Mouse (Mus musculus) lung, embryonic 16.5 days (tissue): ENCODE measurements around the gene Nfam1. TPM values are rescaled to one million over a fixed set of nuclear protein-coding genes. Genes with fewer than 3 reads are reported as not detected.

Source experiments
- ATAC-seq: fragments of 200-750 bp; cut with Nextera tagmentation; 2 replicates; pipeline ENCODE4 v1.8.0; 2017; ENCODE audit warnings: low read depth, mild to moderate bottlenecking, moderate library complexity
- H3K27ac ChIP-seq: fragments of 300-500 bp; sonication (generic); 2 replicates; pipeline ENCODE4 v1.5.1; 2014; ENCODE audit warnings: mild to moderate bottlenecking, control low read depth, low read length
- H3K27me3 ChIP-seq: fragments of 300-500 bp; sonication (generic); 2 replicates; pipeline ENCODE4 v1.6.1; 2014; ENCODE audit warnings: low read depth, low read length, mixed read lengths; ENCODE audit not compliant: control insufficient read depth, insufficient read depth
- H3K36me3 ChIP-seq: fragments of 300-500 bp; sonication (generic); 2 replicates; pipeline ENCODE4 v1.6.1; 2014; ENCODE audit warnings: low read length; ENCODE audit not compliant: control insufficient read depth, insufficient read depth
- H3K4me1 ChIP-seq: fragments of 300-500 bp; sonication (generic); replicated peaks from 2 replicates; pipeline ENCODE4 v1.6.1; 2014; ENCODE audit warnings: low read length, mixed read lengths; ENCODE audit not compliant: control insufficient read depth, insufficient read depth
- H3K4me2 ChIP-seq: fragments of 300-500 bp; sonication (generic); 2 replicates; pipeline ENCODE4 v1.6.1; 2014; ENCODE audit warnings: low read depth, low read length, control low read depth
- H3K4me3 ChIP-seq: fragments of 300-500 bp; sonication (generic); 2 replicates; pipeline ENCODE4 v1.5.1; 2014; ENCODE audit warnings: mild to moderate bottlenecking, low read length, control low read depth
- H3K9ac ChIP-seq: fragments of 300-500 bp; sonication (generic); 2 replicates; pipeline ENCODE4 v1.6.1; 2014; ENCODE audit warnings: low read length, control low read depth
- H3K9me3 ChIP-seq: fragments of 300-500 bp; sonication (generic); 2 replicates; pipeline ENCODE4 v1.6.1; 2016; ENCODE audit warnings: low read length; ENCODE audit not compliant: control insufficient read depth
- WGBS: fragments of 180-500 bp; shearing (Covaris S2); extraction: QIAGEN DNeasy Blood & Tissue Kit; methylation state at CpG from one replicate; pipeline ENCODE4 v1.1.7; 2014; 5-methylcytosine and 5-hydroxymethylcytosine counted together
- polyA plus RNA-seq: library from polyadenylated mRNA; unstranded; fragments of >200 nt; fragmentation: Nextera tagmentation; extraction: Ambion mirVana; gene quantifications from 2 replicates; pipeline ENCODE4 v1.2.1, GENCODE M21; 2015

Gene Nfam1
- polyA plus RNA-seq, 1 experiment from 2014 or later: 4.3 TPM

DNA sequence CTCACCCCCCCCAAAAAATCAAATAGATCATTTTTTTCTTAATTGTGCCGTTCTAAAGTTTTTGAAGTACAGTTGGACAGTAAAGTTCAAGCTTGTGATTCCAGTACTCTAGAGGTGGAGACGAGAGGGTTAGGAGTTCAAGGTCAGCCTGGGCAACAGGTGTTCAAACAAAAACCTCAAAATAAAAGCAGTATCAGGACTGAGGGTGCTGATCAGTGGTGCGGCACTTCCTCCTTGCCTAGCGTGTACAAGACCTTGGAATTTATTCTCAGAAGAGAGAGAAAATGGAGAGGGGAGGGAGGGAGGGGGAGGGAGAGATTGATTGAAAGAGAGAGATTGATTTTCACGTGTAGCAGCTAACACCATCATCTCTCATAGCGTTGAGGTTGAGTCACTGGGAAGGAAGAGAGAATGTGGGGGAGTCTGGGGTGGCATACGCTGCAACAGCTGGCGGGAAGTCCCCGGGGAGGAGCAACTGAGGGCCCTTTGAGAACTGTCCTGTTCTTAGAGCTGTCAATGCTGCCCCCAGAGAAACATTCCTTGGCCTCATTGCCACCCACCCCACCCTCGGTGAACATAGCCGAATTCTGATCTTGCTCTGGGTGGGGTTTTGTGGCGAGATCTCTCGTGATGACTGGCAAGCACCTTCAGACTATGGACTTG lies 24.2 kb downstream of the Nfam1 start:
- Histone ChIP-seq H3K4me3 (no peak overlapping the region), H3K4me2 (no peak overlapping the region), H3K27ac (no peak overlapping the region), H3K27me3 (no peaks in the 10 kb centered on the region), H3K4me1 (peaks cover 12% of the 10 kb centered on the region), H3K9ac (no peak overlapping the region), H3K9me3 (no peaks in the 10 kb centered on the region), H3K36me3 (no peaks in the 10 kb centered on the region)
- no peak for ATAC-seq
- 57% methylated on average over 13 of the region's 13 CpGs for WGBS

DNA sequence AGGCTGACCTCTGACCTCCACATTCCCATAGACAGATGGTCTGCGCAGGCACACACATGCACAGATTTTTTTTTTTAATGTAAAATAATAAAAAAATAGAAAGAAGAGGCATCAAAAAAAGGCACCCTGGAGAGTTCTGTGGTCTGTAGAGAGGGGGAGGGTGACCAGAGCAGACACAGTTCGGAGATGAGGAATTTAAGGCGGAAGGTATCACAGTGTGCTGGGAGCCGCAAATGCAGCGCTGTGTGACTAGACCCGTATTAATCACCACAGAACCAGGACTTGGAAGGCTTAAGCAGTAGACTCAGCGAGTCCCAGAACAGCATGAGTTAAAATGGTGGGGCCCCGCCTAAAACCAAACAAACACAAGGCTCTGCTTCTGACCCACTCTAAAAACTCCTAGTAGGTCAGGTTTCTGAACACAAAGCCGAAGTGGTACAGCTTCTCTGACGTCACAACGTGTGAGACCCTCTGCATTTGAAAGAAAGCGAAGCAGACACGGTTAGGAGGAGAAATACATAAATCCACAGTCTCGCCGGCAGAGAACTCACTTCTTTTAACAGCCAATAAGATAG lies 25.7 kb downstream of the Nfam1 start:
- H3K9me3 ChIP-seq: no peaks in the 10 kb centered on the region
- no peak overlapping the region for H3K9ac ChIP-seq
- H3K4me3 ChIP-seq: no peak overlapping the region
- no peak overlapping the region; the same call in 1 of the 2 replicates for H3K4me2 ChIP-seq
- no peaks in the 10 kb centered on the region for H3K27me3 ChIP-seq
- H3K27ac ChIP-seq: no peak overlapping the region
- WGBS: 23% methylated on average over 15 of the region's 15 CpGs
- no peak for ATAC-seq
- H3K36me3 ChIP-seq: no peaks in the 10 kb centered on the region
- peaks cover 12% of the 10 kb centered on the region for H3K4me1 ChIP-seq

DNA sequence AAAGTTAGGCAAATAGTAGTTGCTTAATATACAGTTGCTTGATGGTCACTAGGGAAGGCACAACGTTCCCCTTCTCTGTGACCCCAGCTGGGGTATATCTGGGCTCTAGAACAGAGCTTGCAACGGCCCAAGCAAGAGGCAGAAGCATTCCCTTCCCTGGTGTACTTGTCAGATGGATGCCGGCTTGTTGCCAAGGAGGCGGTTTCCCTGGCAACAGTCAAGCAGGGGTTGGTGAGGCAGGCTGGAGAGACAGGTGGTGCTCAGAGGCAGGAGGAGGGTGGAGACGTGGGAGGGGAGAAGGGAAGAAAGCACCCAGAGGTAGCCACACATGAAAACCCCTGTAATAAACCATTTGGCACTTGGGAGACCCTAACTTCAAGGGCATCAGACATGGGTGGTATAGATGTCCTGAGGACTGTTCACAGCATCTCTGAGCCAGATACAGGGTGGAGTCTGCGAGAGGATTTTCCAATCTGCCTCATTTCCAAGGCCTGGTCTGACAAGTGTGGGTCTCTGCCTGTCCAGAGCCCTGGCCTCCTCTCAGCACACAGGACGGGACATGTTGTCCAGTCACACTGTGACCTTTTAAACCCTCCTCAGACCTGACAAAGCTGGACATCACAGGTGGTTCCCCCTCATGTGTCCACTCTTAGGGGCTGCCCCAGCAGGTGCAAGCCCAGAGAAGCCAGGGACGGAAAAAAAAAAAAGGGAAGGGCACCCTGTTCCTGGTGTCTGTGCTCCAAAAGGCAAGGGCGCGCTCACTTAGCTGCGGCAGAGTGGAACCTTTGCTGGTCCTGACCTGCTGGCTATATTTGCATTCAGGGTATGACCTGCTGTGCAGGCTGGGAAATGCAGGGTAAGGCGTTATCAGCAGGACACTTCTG lies 30.2 kb downstream of the Nfam1 start:
- WGBS: 49% methylated on average over 12 of the region's 12 CpGs
- H3K27ac ChIP-seq: no peak overlapping the region
- no peak overlapping the region for H3K4me3 ChIP-seq
- H3K36me3 ChIP-seq: no peaks in the 10 kb centered on the region
- no peak overlapping the region for H3K9ac ChIP-seq
- H3K27me3 ChIP-seq: no peaks in the 10 kb centered on the region
- H3K9me3 ChIP-seq: no peaks in the 10 kb centered on the region
- 0 out of 2 replicates have a peak, but pooled peaks cover 3% of the 10 kb centered on the region for H3K4me1 ChIP-seq
- no peak overlapping the region for H3K4me2 ChIP-seq
- ATAC-seq: no peak

DNA sequence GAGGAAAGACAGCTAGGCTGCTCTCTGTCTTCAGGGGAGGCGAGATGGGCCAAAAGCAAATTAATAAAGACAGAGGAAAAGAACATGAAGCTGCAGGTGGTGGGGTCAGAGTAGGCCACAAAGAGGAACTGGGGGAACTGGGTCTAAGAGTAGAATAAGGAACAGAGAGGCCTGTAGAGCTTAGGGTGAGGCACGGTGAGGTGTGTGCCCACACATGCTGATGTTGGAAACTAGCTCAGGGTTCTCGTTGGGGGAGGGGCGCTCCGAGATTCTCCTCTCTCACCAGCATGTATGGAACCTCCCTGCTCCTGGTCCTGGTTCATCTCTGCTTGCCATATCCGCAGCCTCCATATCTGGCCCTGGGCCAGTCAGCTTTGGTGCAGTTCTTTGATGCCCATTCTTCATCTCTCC lies 34.3 kb downstream of the Nfam1 start:
- no peaks in the 10 kb centered on the region for H3K36me3 ChIP-seq
- H3K4me3 ChIP-seq: no peak overlapping the region
- ATAC-seq: no peak
- no peaks in the 10 kb centered on the region for H3K4me1 ChIP-seq
- H3K27ac ChIP-seq: no peak overlapping the region
- 69% methylated on average over 6 of the region's 6 CpGs for WGBS
- no peak overlapping the region for H3K9ac ChIP-seq
- H3K9me3 ChIP-seq: no peaks in the 10 kb centered on the region
- no peak overlapping the region for H3K4me2 ChIP-seq
- H3K27me3 ChIP-seq: no peaks in the 10 kb centered on the region

DNA sequence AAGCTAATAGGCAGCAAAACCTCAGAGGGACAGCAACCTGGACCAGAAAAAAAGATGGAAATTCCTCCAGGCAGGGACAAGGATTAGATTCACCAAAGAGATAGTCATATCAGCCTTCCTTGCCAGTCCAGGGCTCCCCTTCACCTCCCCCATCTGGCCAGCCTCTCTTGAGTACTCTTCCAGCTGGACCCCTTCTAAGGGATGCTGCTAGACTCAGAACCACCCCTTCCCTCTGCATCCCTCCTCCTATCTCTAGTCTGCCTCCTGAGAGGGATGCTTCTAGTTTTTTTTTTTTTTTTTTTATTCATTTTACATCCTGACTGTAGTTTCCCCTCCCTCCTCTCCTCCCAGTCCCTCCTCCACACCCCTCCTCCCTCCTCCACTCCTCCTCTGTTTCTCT lies 36.7 kb downstream of the Nfam1 start:
- no peak overlapping the region for H3K4me2 ChIP-seq
- H3K27ac ChIP-seq: no peak overlapping the region
- no peaks in the 10 kb centered on the region for H3K27me3 ChIP-seq
- H3K4me1 ChIP-seq: no peaks in the 10 kb centered on the region
- no peak overlapping the region for H3K9ac ChIP-seq
- H3K9me3 ChIP-seq: no peaks in the 10 kb centered on the region
- H3K36me3 ChIP-seq: no peaks in the 10 kb centered on the region
- ATAC-seq: no peak
- H3K4me3 ChIP-seq: no peak overlapping the region

DNA sequence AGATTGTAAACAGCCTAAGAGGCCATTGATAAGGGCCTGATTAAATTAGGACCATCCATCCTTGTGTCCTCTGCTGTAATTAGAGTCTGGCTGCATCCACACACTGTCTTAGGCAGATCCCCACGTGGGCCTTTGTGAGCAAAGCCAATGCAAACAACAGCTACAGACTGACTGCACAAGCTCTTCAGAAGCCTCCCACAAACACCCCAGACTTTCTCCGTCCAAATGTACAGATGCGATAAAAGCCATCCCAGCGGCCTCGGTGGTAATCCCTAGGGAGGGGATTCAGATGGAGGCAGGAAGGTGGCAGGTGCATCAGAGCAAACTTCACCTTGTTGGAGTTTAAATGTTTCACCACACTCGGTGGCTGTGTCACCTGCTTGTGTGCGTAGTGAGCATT lies 37.9 kb downstream of the Nfam1 start:
- H3K36me3 ChIP-seq: no peaks in the 10 kb centered on the region
- no peak overlapping the region for H3K9ac ChIP-seq
- no peaks in the 10 kb centered on the region for H3K27me3 ChIP-seq
- no peaks in the 10 kb centered on the region for H3K9me3 ChIP-seq
- no peak for ATAC-seq
- WGBS: 51% methylated on average over 7 of the region's 7 CpGs
- H3K4me3 ChIP-seq: no peak overlapping the region
- no peaks in the 10 kb centered on the region for H3K4me1 ChIP-seq
- no peak overlapping the region for H3K27ac ChIP-seq
- no peak overlapping the region for H3K4me2 ChIP-seq

DNA sequence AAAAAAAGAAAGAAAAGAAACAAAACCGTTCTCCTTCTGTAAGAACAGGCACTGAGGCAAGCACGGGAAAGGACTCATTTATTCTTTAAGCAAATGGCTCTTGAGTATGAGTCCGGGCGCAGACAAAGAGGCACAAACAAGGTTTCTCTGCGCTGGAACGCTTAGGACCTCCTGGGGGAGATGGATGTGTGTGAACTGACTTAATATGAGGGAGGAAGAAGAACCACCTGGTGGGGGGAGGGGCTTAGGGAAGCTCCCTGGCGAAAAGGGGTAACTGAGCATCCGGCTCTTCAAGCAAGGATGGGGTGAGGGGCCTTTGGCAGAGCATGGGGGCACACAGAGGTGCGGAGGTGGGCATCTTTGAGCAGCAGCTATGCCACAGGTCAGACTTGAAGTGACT lies 40.2 kb downstream of the Nfam1 start:
- no peaks in the 10 kb centered on the region for H3K27me3 ChIP-seq
- H3K9ac ChIP-seq: no peak overlapping the region
- H3K4me2 ChIP-seq: no peak overlapping the region
- no peaks in the 10 kb centered on the region for H3K9me3 ChIP-seq
- no peaks in the 10 kb centered on the region for H3K36me3 ChIP-seq
- H3K4me1 ChIP-seq: 0 out of 2 replicates have a peak, but pooled peaks cover 3% of the 10 kb centered on the region
- no peak overlapping the region for H3K27ac ChIP-seq
- 64% methylated on average over 9 of the region's 9 CpGs for WGBS
- no peak overlapping the region for H3K4me3 ChIP-seq
- ATAC-seq: no peak

DNA sequence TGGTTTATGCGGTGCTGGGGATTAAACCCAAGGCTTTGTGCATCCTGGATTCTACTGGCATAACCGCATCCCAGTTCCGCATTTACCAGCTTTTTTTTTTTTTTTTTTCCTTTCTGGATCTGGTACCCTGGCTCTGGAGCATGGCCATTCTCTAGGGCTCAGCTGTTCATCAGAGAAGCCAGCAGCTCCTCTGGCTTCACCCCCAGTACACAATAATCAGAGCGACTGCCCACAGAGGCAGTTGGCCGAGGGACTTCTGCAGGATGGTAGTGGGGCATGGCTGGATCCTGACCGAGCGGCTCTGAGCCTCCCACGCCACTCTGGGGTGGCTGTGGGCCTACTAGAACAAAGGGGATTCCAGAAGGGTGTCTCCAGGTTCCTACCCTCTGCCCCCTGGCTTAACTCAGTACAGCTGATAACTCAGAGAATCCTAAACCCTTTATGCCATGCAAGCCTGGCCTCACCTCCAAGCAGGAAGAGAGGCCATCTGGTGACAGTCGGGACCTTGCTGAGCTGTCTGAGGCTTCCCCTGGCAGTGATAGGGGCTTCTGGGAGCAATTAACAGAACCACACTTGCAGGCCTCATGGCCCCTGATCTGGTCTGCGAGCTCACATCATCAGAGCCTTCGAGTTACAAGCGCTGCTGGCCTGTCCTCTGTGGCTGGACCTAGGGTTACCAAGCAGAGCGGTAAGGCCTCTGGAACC lies 40.9 kb downstream of the Nfam1 start:
- ATAC-seq: no peak
- Histone ChIP-seq H3K27ac (no peak overlapping the region), H3K4me2 (no peak overlapping the region), H3K9me3 (no peaks in the 10 kb centered on the region), H3K27me3 (0 out of 2 replicates have a peak, but pooled peaks cover 2% of the 10 kb centered on the region), H3K36me3 (no peaks in the 10 kb centered on the region), H3K9ac (no peak overlapping the region), H3K4me3 (no peak overlapping the region), H3K4me1 (peaks cover 8% of the 10 kb centered on the region)
- WGBS: 77% methylated on average over 13 of the region's 13 CpGs
